Mouse (Mus musculus) heart, adult 2 months (tissue): Measurements from ENCODE around the gene Lipe.
"Not testable (repeated sequence)": the region's sequence is repeated elsewhere in the genome, so short reads cannot be mapped to it uniquely, and the experiment has no call there.

Source experiments
- CTCF ChIP-seq: fragments of 200-600 bp; IDR thresholded peaks from 2 replicates; pipeline ENCODE4 v1.8.1; 2022; ENCODE audit warnings: antibody characterized with exemption, mild to moderate bottlenecking, moderate library complexity
- EP300 ChIP-seq: fragments of 200-500 bp; IDR thresholded peaks from 2 replicates; pipeline ENCODE4 v1.6.1; 2011; ENCODE audit warnings: low read depth, low read length, control low read depth; ENCODE audit not compliant: insufficient read depth
- POLR2A ChIP-seq: fragments of 200-500 bp; IDR thresholded peaks from 2 replicates; pipeline ENCODE4 v1.6.1; 2011; ENCODE audit warnings: mild to moderate bottlenecking, low read depth, low read length, control low read depth; ENCODE audit not compliant: insufficient read depth

DNA sequence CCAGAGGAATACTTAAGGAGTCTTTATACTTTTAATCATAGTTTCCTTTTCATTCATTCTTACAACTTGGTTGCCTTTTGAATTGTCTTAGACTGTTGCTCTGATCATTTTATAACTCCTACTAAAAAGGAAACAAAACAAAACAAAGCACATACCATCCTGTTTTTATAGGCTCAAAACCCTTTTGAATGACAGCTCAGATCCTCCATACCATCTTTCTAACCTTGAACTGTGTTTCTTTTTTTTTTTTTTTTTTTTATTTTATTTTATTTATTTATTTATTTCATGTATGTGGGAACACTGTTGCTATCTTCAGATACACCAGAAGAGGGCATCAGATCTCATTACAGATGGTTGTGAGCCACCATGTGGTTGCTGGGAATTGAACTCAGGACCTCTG lies 518 bp upstream of the Lipe start:
- not testable (repeated sequence) for TF ChIP-seq CTCF, POLR2A, EP300
